Mouse (Mus musculus) T-cell, adult 66 days (primary cell): ENCODE results near the gene Olfr772. TPM values are rescaled to one million over a fixed set of nuclear protein-coding genes. Genes with fewer than 3 reads are reported as not detected.

Source experiments
- total RNA-seq, 2 experiments: library from RNA; stranded (reverse); gene quantifications; 3 replicates in 1 of 2; 4 replicates in 1 of 2; pipeline ENCODE4 v1.2.4; 2023

Olfr772 gene
- not detected for total RNA-seq

DNA sequence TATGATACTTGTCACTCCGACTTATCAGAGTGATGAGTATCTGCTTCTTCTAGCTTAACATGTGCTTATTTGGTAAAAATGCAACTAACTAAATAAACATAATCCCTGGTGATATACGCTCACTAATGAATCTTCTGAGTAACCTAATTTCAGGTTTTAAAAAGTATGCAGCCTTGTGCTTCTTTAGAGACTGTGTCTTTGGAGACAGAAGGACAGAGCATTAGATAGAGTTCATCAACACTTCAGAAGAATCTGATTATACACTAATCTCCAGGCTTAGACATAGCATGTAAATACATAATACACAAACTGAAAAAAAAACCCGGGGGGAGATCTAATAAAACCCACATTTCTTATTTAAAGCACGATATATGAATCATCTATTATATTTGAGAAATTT, at the start of gene Olfr772:
Gene Olfr772, minus strand, starts transcription at position 101 of the 400 bp plus-strand sequence.

DNA sequence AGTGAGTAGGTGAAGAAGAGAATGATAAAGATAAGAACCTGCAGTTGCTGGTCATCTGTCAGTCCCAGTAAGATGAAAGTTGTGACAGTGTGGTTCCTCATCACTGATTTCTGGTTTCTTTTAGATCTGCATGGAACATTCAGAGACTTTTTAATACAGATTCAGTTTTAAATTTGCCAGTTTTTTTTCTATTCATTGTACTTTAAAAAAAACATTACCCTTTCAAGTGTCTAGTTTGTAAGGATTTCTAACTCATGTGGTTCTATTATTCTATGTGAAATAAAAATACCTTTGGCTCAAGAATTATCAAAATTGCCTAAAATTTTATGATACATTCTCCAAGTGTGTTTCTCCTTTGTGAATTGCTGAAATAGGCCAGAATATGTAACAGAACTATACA, 9.6 kb upstream of the Olfr772 start, which contains the start of gene Olfr773:
Gene Olfr773, minus strand, starts transcription at position 101 of the 400 bp plus-strand sequence.

DNA sequence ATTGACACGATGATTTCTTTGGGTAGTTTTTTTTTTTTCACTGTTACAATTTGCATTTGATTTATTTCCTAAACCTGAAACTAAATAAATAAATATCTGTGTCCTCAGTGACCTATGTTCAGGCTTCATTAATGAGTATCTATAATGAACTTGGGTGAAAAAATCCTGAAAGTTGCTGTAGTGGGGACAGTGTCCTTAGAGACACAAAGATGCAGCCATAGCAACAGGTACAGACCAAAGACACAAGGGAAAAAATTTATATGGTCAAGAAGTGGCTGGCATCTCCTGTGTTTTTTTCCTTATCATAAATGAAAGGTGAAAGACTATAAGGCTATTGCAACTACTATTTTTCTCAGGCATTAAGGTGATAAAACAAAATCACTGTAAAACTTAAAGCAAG, 13.1 kb downstream of the Olfr772 start, which contains the start of gene Olfr771:
Gene Olfr771, minus strand, starts transcription at position 101 of the 400 bp plus-strand sequence.

DNA sequence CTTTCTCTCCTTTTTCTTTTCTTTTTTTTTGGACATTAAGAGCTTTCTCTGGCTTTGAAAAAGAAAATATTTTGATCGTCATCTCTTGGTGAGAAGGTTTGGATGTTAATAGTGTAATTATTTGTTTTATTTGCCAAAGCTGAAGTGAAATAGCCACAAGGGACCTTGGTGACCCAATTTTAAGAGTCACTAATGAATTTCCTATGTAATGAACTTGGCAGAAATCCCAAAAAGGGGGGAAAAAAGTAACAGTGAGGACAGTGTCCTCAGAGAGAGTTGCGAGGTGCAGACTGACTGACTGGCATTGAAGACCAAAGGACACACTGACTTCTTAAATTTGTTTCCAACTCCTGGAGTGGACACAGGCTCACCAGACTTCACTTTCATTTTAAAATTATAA, 38.8 kb downstream of the Olfr772 start, which contains the start of gene Olfr770:
Gene Olfr770, minus strand, starts transcription at position 101 of the 400 bp plus-strand sequence.

Other genes with a start within 250 kb of the Olfr772 start
- gene Itga7, start 244.1 kb downstream of the Olfr772 start, total RNA-seq: 1 to 10 TPM; 5.7 to 6.4 TPM
- not detected for gene Mettl7b, start 216.9 kb downstream of the Olfr772 start, total RNA-seq
- gene Olfr9, start 188.5 kb downstream of the Olfr772 start, total RNA-seq: 1 to 10 TPM; 1.5 to 2.4 TPM
- under 1 TPM; 0.26 to 0.33 TPM for gene Olfr763, start 167.1 kb downstream of the Olfr772 start, total RNA-seq
- not detected for gene Olfr764-ps1, start 138.0 kb downstream of the Olfr772 start, total RNA-seq
- gene Olfr765, start 127.9 kb downstream of the Olfr772 start, total RNA-seq: not detected
- gene Olfr766-ps1, start 108.9 kb downstream of the Olfr772 start, total RNA-seq: not detected
- gene Olfr767, start 95.0 kb downstream of the Olfr772 start, total RNA-seq: not detected
- not detected for gene Olfr768, start 78.5 kb downstream of the Olfr772 start, total RNA-seq
- gene Olfr769, start 60.1 kb downstream of the Olfr772 start, total RNA-seq: not detected
- gene Olfr770, start 38.9 kb downstream of the Olfr772 start, total RNA-seq: not detected
- gene Olfr771, start 13.2 kb downstream of the Olfr772 start, total RNA-seq: not detected
- gene Olfr773, start 9.5 kb upstream of the Olfr772 start, total RNA-seq: not detected
- not detected for gene Olfr774, start 58.3 kb upstream of the Olfr772 start, total RNA-seq
- gene Olfr775, start 70.5 kb upstream of the Olfr772 start, total RNA-seq: under 1 TPM in 1 of 2 experiments, not detected in 1; 0.20 TPM
- not detected for gene Olfr776, start 81.2 kb upstream of the Olfr772 start, total RNA-seq
- not detected for gene Olfr777, start 93.6 kb upstream of the Olfr772 start, total RNA-seq
- not detected for gene Olfr780, start 140.2 kb upstream of the Olfr772 start, total RNA-seq
- not detected for gene Olfr781, start 150.9 kb upstream of the Olfr772 start, total RNA-seq
- not detected for gene Olfr782, start 170.9 kb upstream of the Olfr772 start, total RNA-seq
- gene Olfr784, start 206.2 kb upstream of the Olfr772 start, total RNA-seq: under 1 TPM in 1 of 2 experiments, not detected in 1; 0.18 TPM
- gene Olfr785, start 227.5 kb upstream of the Olfr772 start, total RNA-seq: not detected
- not detected for gene Olfr786, start 249.4 kb upstream of the Olfr772 start, total RNA-seq